Comparison of ENCODE assay signal across 32 mouse cellular contexts in genomic region chr1:169579572-169579971, GRCm38 (mm10).
"Had no signal": no experiment of that assay in that cellular context is flagged by ENCODE, and none has a peak within 500 bp of the region (broad histone marks: within the 10 kb centered on the region; RNA-seq: fewer than 3 reads in every experiment).

No protein-coding gene starts in this region.

- H3K9me3 ChIP-seq: heart, embryonic 13.5 days; heart, embryonic 15.5 days; hindbrain, embryonic 10.5 days; hindbrain, embryonic 12.5 days; hindbrain, embryonic 13.5 days; hindbrain, embryonic 15.5 days; intestine, embryonic 15.5 days; kidney, embryonic 15.5 days had no signal

- DNase-seq: heart, postnatal 14 days; heart, postnatal 36 days; heart, postnatal 4 days; kidney, adult 11 months; kidney, adult 18-20 months; kidney, adult 2 months; kidney, adult 8-10 months; kidney, adult 9 months; kidney, postnatal 10 days; kidney, postnatal 14 days; kidney, postnatal 25 days; kidney, postnatal 36 days; kidney, postnatal 4 days; layer of hippocampus, adult 9-11 months; layer of hippocampus, postnatal 36 days had no signal

- H3K4me3 ChIP-seq: heart, embryonic 13.5 days; heart, embryonic 15.5 days; hindbrain, embryonic 10.5 days; hindbrain, embryonic 12.5 days; hindbrain, embryonic 13.5 days; hindbrain, embryonic 15.5 days; intestine, embryonic 15.5 days; kidney, embryonic 15.5 days; layer of hippocampus, adult 2 months; left cerebral cortex, adult 2 months had no signal

- H3K9ac ChIP-seq: heart, embryonic 13.5 days; heart, embryonic 15.5 days; hindbrain, embryonic 12.5 days; hindbrain, embryonic 13.5 days; hindbrain, embryonic 14.5 days; hindbrain, embryonic 15.5 days; intestine, embryonic 15.5 days; kidney, embryonic 15.5 days had no signal

- H3K27ac ChIP-seq: heart, embryonic 13.5 days; heart, embryonic 15.5 days; hindbrain, embryonic 10.5 days; hindbrain, embryonic 12.5 days; hindbrain, embryonic 13.5 days; hindbrain, embryonic 14.5 days; hindbrain, embryonic 15.5 days; hindbrain, postnatal 0 days; intestine, embryonic 15.5 days; kidney, embryonic 15.5 days; kidney, postnatal 0 days; layer of hippocampus, adult 2 months; left cerebral cortex, adult 2 months had no signal

- H3K4me1 ChIP-seq: heart, embryonic 13.5 days; heart, embryonic 15.5 days; hindbrain, embryonic 10.5 days; hindbrain, embryonic 12.5 days; hindbrain, embryonic 13.5 days; hindbrain, embryonic 15.5 days; intestine, embryonic 15.5 days; kidney, embryonic 15.5 days had no signal

- H3K36me3 ChIP-seq: heart, embryonic 13.5 days; heart, embryonic 15.5 days; hindbrain, embryonic 10.5 days; hindbrain, embryonic 12.5 days; hindbrain, embryonic 13.5 days; hindbrain, embryonic 15.5 days; intestine, embryonic 15.5 days; kidney, embryonic 15.5 days had no signal

- ATAC-seq: hindbrain, embryonic 16.5 days; hindbrain, postnatal 0 days; inflammation-experienced regulatory T-cells, adult 6 months; intestine, embryonic 15.5 days; intestine, embryonic 16.5 days; intestine, postnatal 0 days had no signal

- H3K27me3 ChIP-seq: heart, embryonic 13.5 days; heart, embryonic 15.5 days; hindbrain, embryonic 12.5 days; hindbrain, embryonic 13.5 days; hindbrain, embryonic 15.5 days; intestine, embryonic 15.5 days; kidney, embryonic 15.5 days had no signal

- H3K4me2 ChIP-seq: heart, embryonic 13.5 days; heart, embryonic 15.5 days; hindbrain, embryonic 12.5 days; hindbrain, embryonic 13.5 days; hindbrain, embryonic 14.5 days; hindbrain, embryonic 15.5 days; intestine, embryonic 15.5 days; kidney, embryonic 15.5 days had no signal
